Mouse (Mus musculus) Patski (cell line): ENCODE data around the gene C1qa. TPM values are rescaled to one million over a fixed set of nuclear protein-coding genes. Genes with fewer than 3 reads are reported as not detected.
A peak's percentile ranks its signal among the peaks of the same experiment; 100 is the strongest.

ENCODE experiments used
- ATAC-seq: fragments of 100-300 bp; one replicate; pipeline ENCODE4 v1.8.0; 2021
- CTCF ChIA-PET: fragments of 350-600 bp; sonication (Branson Sonifier 250); formaldehyde crosslinking; loops from one replicate; lab custom pipeline; 2022; ENCODE audit warnings: inconsistent platforms; lab: Charles Lee
- POLR2A ChIA-PET: fragments of 350-600 bp; sonication (Branson Sonifier 250); formaldehyde crosslinking; loops from one replicate; lab custom pipeline; 2022; ENCODE audit warnings: antibody characterized with exemption, inconsistent platforms; lab: Charles Lee
- DNase-seq: peaks from one replicate; pipeline ENCODE4 v3.0.0-alpha.2; 2011; ENCODE audit warnings: low read depth, low spot score
- H3K27me3 ChIP-seq: fragments of 371-371 bp; one replicate; pipeline ENCODE4 v1.5.1; 2021
- CTCF ChIP-seq: fragments of 100-300 bp; IDR thresholded peaks from one replicate; pipeline ENCODE4 v1.5.1; 2021
- in situ Hi-C: fragments of 300-500 bp; cut with MboI; formaldehyde crosslinking; loops from 3 replicates; pipeline ENCODE4 v1.11.1; 2018; ENCODE audit warnings: low pct_unique_long_range_greater_than_20kb, mixed read lengths
- polyA plus RNA-seq: library from polyadenylated mRNA; unstranded; gene quantifications from one replicate; pipeline ENCODE4 v1.2.3, GENCODE M21; 2021

Gene C1qa
- polyA plus RNA-seq, 1 experiment from 2014 or later = not detected

GRCm38 (mm10) chr4:136862411-136862810 lies 36.2 kb downstream of the C1qa start:
- DNase-seq (no peak), ATAC-seq (no peak)
- no peak for TF ChIP-seq CTCF
- in situ Hi-C loops = no loop called here
- ChIA-PET CTCF (no interaction called here), POLR2A (no interaction called here)
- peaks cover 31% of the 10 kb centered on the region for H3K27me3 ChIP-seq

GRCm38 (mm10) chr4:136861806-136862205 lies 36.8 kb downstream of the C1qa start:
- ATAC-seq (no peak), DNase-seq (no peak)
- peaks cover 31% of the 10 kb centered on the region for H3K27me3 ChIP-seq
- POLR2A ChIA-PET = no interaction called here
- CTCF ChIA-PET = no interaction called here
- in situ Hi-C loops = no loop called here
- no peak for TF ChIP-seq CTCF

GRCm38 (mm10) chr4:136860022-136860421 lies 38.6 kb downstream of the C1qa start:
- ChIA-PET CTCF (no interaction called here), POLR2A (no interaction called here)
- DNase-seq (no peak), ATAC-seq (no peak)
- in situ Hi-C loops = no loop called here
- peaks cover 20% of the 10 kb centered on the region for H3K27me3 ChIP-seq
- TF ChIP-seq CTCF = no peak

GRCm38 (mm10) chr4:136855081-136855480 lies 43.5 kb downstream of the C1qa start:
- peak; percentile 41 for TF ChIP-seq CTCF
- CTCF ChIA-PET = no interaction called here
- DNase-seq (no peak), ATAC-seq (no peak)
- POLR2A ChIA-PET = no interaction called here
- H3K27me3 ChIP-seq = peaks cover 12% of the 10 kb centered on the region
- in situ Hi-C loops = no loop called here

GRCm38 (mm10) chr4:136852989-136853388 lies 45.6 kb downstream of the C1qa start:
- no peak for TF ChIP-seq CTCF
- CTCF ChIA-PET = no interaction called here

DNA sequence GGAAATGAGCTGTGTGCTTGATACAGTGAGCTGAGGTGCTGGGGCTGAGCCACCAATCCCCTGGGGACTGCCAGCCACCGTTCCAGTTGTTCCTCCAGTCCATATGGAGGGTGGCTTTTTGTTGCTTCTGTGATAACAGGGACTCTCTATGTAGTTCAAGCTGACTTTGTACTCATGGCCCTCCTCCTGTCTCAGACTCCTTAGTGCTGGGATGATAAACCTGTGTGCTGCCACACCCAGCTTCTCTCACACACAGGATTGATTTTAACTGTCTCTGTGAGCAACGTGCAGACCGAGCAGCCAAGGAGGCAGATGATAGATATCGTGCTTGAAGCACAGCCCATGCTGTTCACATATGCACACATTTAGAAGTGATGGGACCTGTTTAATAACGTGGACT lies 46.5 kb downstream of the C1qa start:
- DNase-seq (no peak), ATAC-seq (no peak)
- H3K27me3 ChIP-seq = peaks cover 16% of the 10 kb centered on the region
- TF ChIP-seq CTCF = no peak
- ChIA-PET CTCF (no interaction called here), POLR2A (no interaction called here)
- in situ Hi-C loops = no loop called here

More at GRCm38 (mm10) chr4:136852989-136853388, 45.6 kb downstream of the C1qa start:
- POLR2A ChIA-PET = no interaction called here
- peaks cover 18% of the 10 kb centered on the region for H3K27me3 ChIP-seq
- DNase-seq (no peak), ATAC-seq (no peak)
- in situ Hi-C loops = no loop called here

DNA sequence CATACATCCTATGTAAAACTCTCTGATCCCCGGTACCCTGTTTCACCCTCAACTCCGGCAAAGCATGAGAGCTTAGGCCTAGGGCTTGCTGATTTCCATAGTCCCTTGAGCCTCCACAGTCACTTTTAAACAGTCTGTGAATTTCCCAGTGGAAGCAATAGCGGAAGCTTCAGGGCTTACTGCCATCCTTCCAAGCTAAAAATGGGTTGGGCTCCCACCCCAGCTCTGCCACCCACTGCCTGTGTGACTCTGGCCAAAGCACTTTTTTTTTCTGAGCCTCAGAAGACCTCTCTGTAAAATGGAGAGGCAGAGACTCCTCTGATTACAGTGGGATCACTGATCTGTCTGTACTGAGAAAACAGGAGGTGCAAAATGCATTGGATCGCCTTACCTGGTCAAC lies 50.0 kb downstream of the C1qa start:
- DNase-seq (no peak), ATAC-seq (no peak)
- ChIA-PET CTCF (no interaction called here), POLR2A (no interaction called here)
- H3K27me3 ChIP-seq = peaks cover 19% of the 10 kb centered on the region
- in situ Hi-C loops = no loop called here
- TF ChIP-seq CTCF = no peak

- TF ChIP-seq CTCF = no peak
- DNase-seq (no peak), ATAC-seq (no peak)
- ChIA-PET POLR2A (no interaction called here), CTCF (no interaction called here)
- peaks cover 19% of the 10 kb centered on the region for H3K27me3 ChIP-seq
- in situ Hi-C loops = no loop called here
Measured at GRCm38 (mm10) chr4:136847166-136847565, 51.4 kb downstream of the C1qa start.

Other genes with a start within 250 kb of the C1qa start
- 2.3 TPM for gene Ephb2, start 62.8 kb downstream of the C1qa start, polyA plus RNA-seq
- not detected for gene C1qb, start 12.6 kb downstream of the C1qa start, polyA plus RNA-seq
- gene C1qc, start 5.7 kb downstream of the C1qa start, polyA plus RNA-seq = not detected
- not detected for gene Epha8, start 58.0 kb upstream of the C1qa start, polyA plus RNA-seq
- 6.0 TPM for gene Zbtb40, start 150.0 kb upstream of the C1qa start, polyA plus RNA-seq